Mouse (Mus musculus) stomach, adult 2 months (tissue): ENCODE results near the gene Cacna1a. TPM values are rescaled to one million over a fixed set of nuclear protein-coding genes. Genes with fewer than 3 reads are reported as not detected.

ENCODE experiments used
- polyA plus RNA-seq: library from polyadenylated mRNA; depleted of rRNA; stranded (reverse); fragments of >200 nt; gene quantifications from 2 replicates; pipeline ENCODE4 v1.2.3, GENCODE M21; 2012; rRNA removed

Gene Cacna1a
- 5.6 and 18.6 TPM in 2 replicates for polyA plus RNA-seq

DNA sequence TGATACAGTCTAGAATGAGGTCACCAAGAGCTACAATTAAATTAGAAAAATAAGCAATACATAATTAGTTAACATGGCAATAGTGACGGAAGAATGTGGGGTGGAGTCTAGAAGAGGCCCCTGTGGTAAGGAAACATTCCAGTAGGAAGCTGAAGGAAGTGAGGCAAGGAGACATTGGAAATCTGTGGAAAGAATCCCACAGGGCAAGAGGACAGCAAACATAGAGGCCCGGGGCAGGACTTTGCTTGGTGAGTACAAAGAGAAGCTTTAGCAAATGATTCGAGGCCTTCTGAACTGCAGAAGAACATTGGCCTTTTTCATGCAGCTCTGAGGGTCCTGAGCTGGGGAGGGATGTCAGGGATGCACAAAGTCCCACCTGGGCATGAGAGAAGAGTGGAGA lies at the start of gene Cacna1a:
Cacna1a (plus strand) TSS at position 166 of the 400 bp plus-strand sequence.

DNA sequence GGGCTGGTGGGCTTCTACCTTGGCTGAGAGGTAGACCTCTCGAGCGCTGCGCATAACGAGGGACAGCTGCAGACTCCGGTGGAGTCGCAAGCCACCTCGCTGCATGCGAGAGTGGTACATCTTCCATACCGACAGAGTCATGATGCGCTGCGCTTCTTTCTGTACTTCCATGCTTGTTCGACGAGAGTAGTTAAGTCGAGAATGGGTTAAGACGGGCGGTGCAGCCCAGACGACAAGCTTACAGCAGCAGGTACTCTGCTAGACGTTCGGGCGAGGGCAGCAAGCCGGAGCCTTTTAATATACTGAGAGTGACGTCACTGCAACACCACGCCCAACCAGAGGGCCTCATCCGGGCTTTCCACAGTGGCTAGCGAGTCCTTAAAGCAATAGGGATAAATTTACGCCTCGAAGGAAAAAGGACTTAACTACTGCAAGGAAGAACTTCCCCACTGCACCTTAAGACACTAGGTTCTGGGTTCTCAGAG lies 274.4 kb downstream of the Cacna1a start, which contains the start of gene Ier2:
Ier2 (minus strand) TSS at position 272 of the 485 bp plus-strand sequence.

DNA sequence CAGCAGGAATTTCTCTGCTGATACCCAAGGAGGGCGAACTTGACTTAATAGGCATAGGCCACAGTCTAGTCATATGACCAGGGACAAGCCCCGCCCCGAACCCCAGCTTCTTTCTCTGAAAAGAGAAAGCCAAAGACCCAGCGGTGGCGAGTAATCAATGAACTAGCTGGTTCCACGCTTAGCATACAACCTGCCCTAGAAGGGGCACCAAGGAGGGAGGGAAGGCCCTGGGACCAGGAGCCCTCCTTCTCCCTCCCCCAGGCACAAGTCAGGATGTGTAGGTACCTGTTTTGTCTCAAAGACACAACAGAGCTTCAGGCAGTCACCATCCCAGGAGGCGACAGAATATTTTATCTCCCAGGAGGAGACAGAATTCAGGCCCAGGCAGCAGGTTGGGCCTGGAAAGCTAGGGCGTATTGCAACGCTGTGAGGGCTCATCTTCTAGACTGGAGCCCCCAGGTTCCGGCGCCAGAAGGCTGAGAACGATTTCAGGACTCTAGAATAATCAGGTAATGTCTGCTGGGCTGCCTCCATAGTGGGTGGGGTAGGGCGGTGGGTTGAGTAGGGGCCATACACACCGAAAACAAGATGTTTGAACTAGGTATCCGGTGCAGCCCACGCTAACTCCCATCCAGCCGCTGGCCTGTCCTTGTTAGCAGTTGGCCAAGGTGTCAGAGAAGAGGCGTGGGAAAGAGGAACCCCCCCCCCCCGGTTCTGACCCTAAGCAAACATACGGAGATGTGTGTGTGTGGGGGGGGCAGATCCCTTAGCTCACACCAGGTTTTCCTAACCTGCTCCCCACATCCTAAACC lies 298.2 kb downstream of the Cacna1a start, which contains the start of gene Trmt1:
Trmt1 (plus strand) TSS at position 117 of the 812 bp plus-strand sequence.

DNA sequence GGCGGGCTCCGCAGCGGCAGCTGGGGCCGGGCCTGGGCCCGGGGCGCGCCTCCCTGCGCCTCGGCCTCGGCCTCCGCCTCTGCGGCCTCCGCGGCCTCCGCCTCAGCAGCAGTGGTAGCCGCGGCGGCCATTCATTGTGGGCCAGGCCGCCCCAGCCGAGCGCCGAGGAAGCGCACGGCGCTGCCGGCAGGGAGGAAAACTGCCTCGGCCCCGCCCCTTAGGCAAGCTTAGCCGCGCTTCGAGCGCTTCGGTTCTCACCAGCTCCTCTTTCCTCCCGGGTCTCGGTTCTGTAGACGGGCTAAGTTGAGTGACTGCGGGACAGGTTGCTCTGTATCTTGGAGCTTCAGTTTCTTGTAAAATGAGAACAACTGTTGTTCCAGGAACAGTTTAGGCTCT lies 299.5 kb downstream of the Cacna1a start, which contains the start of gene Nacc1:
Nacc1 (minus strand) TSS at position 158 of the 396 bp plus-strand sequence.

Other genes with a start within 250 kb of the Cacna1a start
- gene Cc2d1a, start 240.5 kb upstream of the Cacna1a start, polyA plus RNA-seq, result 25.5 and 27.2 TPM in 2 replicates
- 0.05 and 0.38 TPM in 2 replicates for gene 4930432K21Rik, start 240.4 kb upstream of the Cacna1a start, polyA plus RNA-seq
- 0.49 and 1.1 TPM in 2 replicates for gene Nanos3, start 203.2 kb upstream of the Cacna1a start, polyA plus RNA-seq
- gene Zswim4, start 151.4 kb upstream of the Cacna1a start, polyA plus RNA-seq, result 12.3 and 16.5 TPM in 2 replicates
- 38.9 and 57.5 TPM in 2 replicates for gene D8Ertd738e, start 138.7 kb upstream of the Cacna1a start, polyA plus RNA-seq
- gene Mri1, start 131.1 kb upstream of the Cacna1a start, polyA plus RNA-seq, result 38.2 and 98.1 TPM in 2 replicates
- 5.5 and 12.7 TPM in 2 replicates for gene Ccdc130, start 118.1 kb upstream of the Cacna1a start, polyA plus RNA-seq